Mouse (Mus musculus) heart, embryonic 11.5 days (tissue): ENCODE results near the gene Dmwd. TPM values are rescaled to one million over a fixed set of nuclear protein-coding genes. Genes with fewer than 3 reads are reported as not detected.

Experiments
- ATAC-seq: fragments of 200-750 bp; cut with Nextera tagmentation; replicated peaks from 2 replicates; pipeline ENCODE4 v1.8.0; 2017; ENCODE audit warnings: moderate library complexity; ENCODE audit not compliant: insufficient number of reproducible peaks, low FRiP score, low TSS enrichment
- H3K27ac ChIP-seq: fragments of 300-500 bp; sonication (generic); 2 replicates; pipeline ENCODE4 v1.5.1; 2014; ENCODE audit warnings: mild to moderate bottlenecking, low read depth, low read length
- H3K27me3 ChIP-seq: fragments of 300-500 bp; sonication (generic); 2 replicates; pipeline ENCODE4 v1.6.1; 2014; ENCODE audit warnings: mild to moderate bottlenecking, low read length, mixed read lengths; ENCODE audit not compliant: control insufficient read depth, insufficient read depth
- H3K36me3 ChIP-seq: fragments of 300-500 bp; sonication (generic); 2 replicates; pipeline ENCODE4 v1.6.1; 2014; ENCODE audit warnings: mild to moderate bottlenecking, low read length, moderate library complexity, mixed read lengths; ENCODE audit not compliant: control insufficient read depth, insufficient read depth
- H3K4me1 ChIP-seq: fragments of 300-500 bp; sonication (generic); 2 replicates; pipeline ENCODE4 v1.6.1; 2014; ENCODE audit warnings: low read length; ENCODE audit not compliant: control insufficient read depth, insufficient read depth
- H3K4me2 ChIP-seq: fragments of 300-500 bp; sonication (generic); 2 replicates; pipeline ENCODE4 v1.6.1; 2014; ENCODE audit warnings: mild to moderate bottlenecking, moderate library complexity
- H3K4me3 ChIP-seq: fragments of 300-500 bp; sonication (generic); 2 replicates; pipeline ENCODE4 v1.5.1; 2014; ENCODE audit warnings: low read depth, low read length
- H3K9ac ChIP-seq: fragments of 300-500 bp; sonication (generic); 2 replicates; pipeline ENCODE4 v1.6.1; 2014; ENCODE audit warnings: mild to moderate bottlenecking, low read depth, low read length, moderate library complexity
- H3K9me3 ChIP-seq: fragments of 300-500 bp; sonication (generic); replicated peaks from 2 replicates; pipeline ENCODE4 v1.6.1; 2016; ENCODE audit warnings: low read length; ENCODE audit not compliant: control insufficient read depth
- WGBS: fragments of 180-500 bp; shearing (Covaris S2); extraction: QIAGEN DNeasy Blood & Tissue Kit; methylation state at CpG from one replicate; pipeline ENCODE4 v1.1.7; 2014; ENCODE audit not compliant: insufficient replicate concordance; 5-methylcytosine and 5-hydroxymethylcytosine counted together
- polyA plus RNA-seq: library from polyadenylated mRNA; unstranded; fragments of >200 nt; fragmentation: Nextera tagmentation; extraction: Ambion mirVana; gene quantifications from 2 replicates; pipeline ENCODE4 v1.2.1, GENCODE M21; 2014

Gene Dmwd
- polyA plus RNA-seq, 1 experiment from 2014 or later: 15.2 TPM

- H3K9ac ChIP-seq: no peak overlapping the region
- 65% methylated on average over 1 of the region's 1 CpGs for WGBS
- ATAC-seq: no peak
Observed at GRCm38 (mm10) chr7:19100290-19100689, 24.3 kb downstream of the Dmwd start.

GRCm38 (mm10) chr7:19103741-19104140 is 27.7 kb downstream of the Dmwd start:
- Histone ChIP-seq H3K27me3 (no peaks in the 10 kb centered on the region), H3K27ac (no peak overlapping the region)

More at GRCm38 (mm10) chr7:19100290-19100689, 24.3 kb downstream of the Dmwd start:
- Histone ChIP-seq H3K4me2 (no peak overlapping the region), H3K27me3 (no peaks in the 10 kb centered on the region), H3K4me1 (peaks cover 19% of the 10 kb centered on the region), H3K27ac (no peak overlapping the region), H3K4me3 (no peak overlapping the region), H3K36me3 (0 out of 2 replicates have a peak, but pooled peaks cover 8% of the 10 kb centered on the region), H3K9me3 (peaks cover 7% of the 10 kb centered on the region)

GRCm38 (mm10) chr7:19104486-19104885 is 28.5 kb downstream of the Dmwd start:
- Histone ChIP-seq H3K27ac (no peak overlapping the region), H3K9ac (no peak overlapping the region), H3K36me3 (no peaks in the 10 kb centered on the region), H3K4me1 (0 out of 2 replicates have a peak, but pooled peaks cover 3% of the 10 kb centered on the region), H3K27me3 (no peaks in the 10 kb centered on the region), H3K9me3 (peaks cover 7% of the 10 kb centered on the region), H3K4me3 (no peak overlapping the region), H3K4me2 (no peak overlapping the region)
- WGBS: 68% methylated on average over 2 of the region's 2 CpGs
- ATAC-seq: no peak

More at GRCm38 (mm10) chr7:19103741-19104140, 27.7 kb downstream of the Dmwd start:
- H3K9ac ChIP-seq: no peak overlapping the region
- ATAC-seq: no peak
- peaks cover 7% of the 10 kb centered on the region for H3K9me3 ChIP-seq
- 0 out of 2 replicates have a peak, but pooled peaks cover 3% of the 10 kb centered on the region for H3K4me1 ChIP-seq
- H3K4me3 ChIP-seq: no peak overlapping the region
- no peak overlapping the region for H3K4me2 ChIP-seq
- no peaks in the 10 kb centered on the region for H3K36me3 ChIP-seq

GRCm38 (mm10) chr7:19107436-19107835 is 31.4 kb downstream of the Dmwd start:
- no peak overlapping the region for H3K9ac ChIP-seq
- 37% methylated on average over 3 of the region's 3 CpGs for WGBS
- no peak for ATAC-seq

GRCm38 (mm10) chr7:19109565-19109964 is 33.5 kb downstream of the Dmwd start:
- H3K9ac ChIP-seq: no peak overlapping the region
- no peak overlapping the region for H3K4me3 ChIP-seq
- ATAC-seq: no peak
- no peak overlapping the region for H3K27ac ChIP-seq
- H3K4me2 ChIP-seq: no peak overlapping the region
- 0 out of 2 replicates have a peak, but pooled peaks cover 3% of the 10 kb centered on the region for H3K4me1 ChIP-seq
- no peaks in the 10 kb centered on the region for H3K9me3 ChIP-seq
- H3K36me3 ChIP-seq: no peaks in the 10 kb centered on the region
- 68% methylated on average over 1 of the region's 1 CpGs for WGBS
- H3K27me3 ChIP-seq: no peaks in the 10 kb centered on the region

More at GRCm38 (mm10) chr7:19107436-19107835, 31.4 kb downstream of the Dmwd start:
- peaks cover 7% of the 10 kb centered on the region for H3K9me3 ChIP-seq
- H3K4me3 ChIP-seq: no peak overlapping the region
- H3K36me3 ChIP-seq: no peaks in the 10 kb centered on the region
- no peaks in the 10 kb centered on the region for H3K27me3 ChIP-seq
- H3K27ac ChIP-seq: no peak overlapping the region
- H3K4me2 ChIP-seq: no peak overlapping the region
- 0 out of 2 replicates have a peak, but pooled peaks cover 3% of the 10 kb centered on the region for H3K4me1 ChIP-seq

GRCm38 (mm10) chr7:19118028-19118771 is 42.2 kb downstream of the Dmwd start, which contains the start of gene Gm4969:
Gene Gm4969 (minus strand): TSS chr7:19118368.
- Histone ChIP-seq H3K9ac (peak within 1 kb of the TSS; percentile 40; the same call in 1 of the 2 replicates), H3K27me3 (peaks cover 4% of the 10 kb centered on the region; the same call in 1 of the 2 replicates), H3K36me3 (no peaks in the 10 kb centered on the region), H3K9me3 (no peaks in the 10 kb centered on the region), H3K4me2 (peak within 1 kb of the TSS; percentile 87), H3K4me3 (peak within 1 kb of the TSS; percentile 25), H3K4me1 (peaks cover 13% of the 10 kb centered on the region), H3K27ac (no peak within 1 kb of the TSS)
- WGBS: 18% methylated on average over 64 of the region's 64 CpGs
- peak; percentile 39 for ATAC-seq

- Histone ChIP-seq H3K9me3 (no peaks in the 10 kb centered on the region), H3K27ac (no peak overlapping the region), H3K4me2 (peak overlapping the region; percentile 87; the same call in 1 of the 2 replicates), H3K36me3 (no peaks in the 10 kb centered on the region), H3K4me3 (no peak overlapping the region), H3K9ac (no peak overlapping the region), H3K27me3 (peaks cover 4% of the 10 kb centered on the region; the same call in 1 of the 2 replicates), H3K4me1 (peaks cover 13% of the 10 kb centered on the region)
- no peak for ATAC-seq
- 88% methylated on average over 8 of the region's 8 CpGs for WGBS
Observed at GRCm38 (mm10) chr7:19119083-19119482, 43.1 kb downstream of the Dmwd start.

- Histone ChIP-seq H3K4me2 (peak within 1 kb of the TSS; percentile 87), H3K36me3 (no peaks in the 10 kb centered on the region), H3K9me3 (no peaks in the 10 kb centered on the region), H3K4me3 (peak within 1 kb of the TSS; percentile 58), H3K27me3 (peaks cover 4% of the 10 kb centered on the region; the same call in 1 of the 2 replicates), H3K4me1 (peaks cover 13% of the 10 kb centered on the region), H3K27ac (no peak within 1 kb of the TSS), H3K9ac (peak within 1 kb of the TSS; percentile 76)
- peak; percentile 91 for ATAC-seq
- 2% methylated on average over 34 of the region's 34 CpGs for WGBS
Observed at GRCm38 (mm10) chr7:19119631-19120429, 43.8 kb downstream of the Dmwd start, which contains the start of gene Fbxo46. Gene Fbxo46 (plus strand): TSS chr7:19119859.
